Mouse (Mus musculus): ENCODE data around the gene Zfp423.

Zfp423 gene

DNA sequence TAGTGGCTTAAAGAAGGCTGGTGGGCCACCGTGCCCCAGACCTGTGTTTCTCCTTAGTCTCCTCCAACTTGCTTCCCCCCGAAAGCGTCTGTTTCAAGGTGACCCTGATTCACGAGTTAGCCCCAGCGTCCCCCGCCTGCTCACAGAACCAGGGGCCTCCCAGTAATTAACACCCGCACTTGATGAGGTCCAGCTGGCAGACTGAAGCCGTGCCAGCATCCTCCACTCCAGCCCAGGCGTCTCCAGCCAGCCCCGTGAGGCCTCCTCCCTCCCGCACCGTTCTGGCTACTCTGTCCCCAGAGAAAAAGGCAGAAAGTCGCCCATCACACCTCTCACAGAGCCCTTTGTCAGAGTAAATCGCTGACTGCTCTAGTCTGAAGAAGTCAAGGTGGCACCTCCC is 213.3 kb downstream of the Zfp423 start:
- DNase-seq (ENCODE audit: low read depth) = no peak

DNA sequence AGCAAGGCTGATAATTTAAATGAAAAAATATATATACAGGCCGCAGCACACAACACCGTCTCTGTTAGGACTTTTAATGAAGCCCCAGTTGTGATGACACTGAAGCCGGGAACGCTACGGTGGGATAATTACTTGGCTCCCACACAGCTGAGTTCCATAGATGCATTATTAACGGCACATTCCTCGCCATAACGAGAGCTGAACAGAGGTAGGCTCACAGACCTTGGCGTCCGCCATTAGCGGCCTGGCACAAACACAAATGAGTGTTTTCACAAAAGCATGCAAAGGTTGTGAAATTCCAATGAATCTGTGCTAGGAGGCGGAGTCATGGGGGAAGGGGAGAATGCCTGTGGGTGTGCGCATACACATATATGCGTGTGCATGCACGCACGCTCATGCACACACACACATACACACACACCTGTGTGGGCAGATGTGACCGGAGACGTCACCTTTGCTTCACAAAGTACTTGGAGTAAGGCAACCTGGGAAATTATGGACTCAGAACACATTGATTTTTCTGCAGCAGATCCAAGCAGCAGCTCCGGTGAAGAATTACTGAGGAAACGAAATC is 214.2 kb downstream of the Zfp423 start:
- no peak for DNase-seq (ENCODE audit: low read depth)

DNA sequence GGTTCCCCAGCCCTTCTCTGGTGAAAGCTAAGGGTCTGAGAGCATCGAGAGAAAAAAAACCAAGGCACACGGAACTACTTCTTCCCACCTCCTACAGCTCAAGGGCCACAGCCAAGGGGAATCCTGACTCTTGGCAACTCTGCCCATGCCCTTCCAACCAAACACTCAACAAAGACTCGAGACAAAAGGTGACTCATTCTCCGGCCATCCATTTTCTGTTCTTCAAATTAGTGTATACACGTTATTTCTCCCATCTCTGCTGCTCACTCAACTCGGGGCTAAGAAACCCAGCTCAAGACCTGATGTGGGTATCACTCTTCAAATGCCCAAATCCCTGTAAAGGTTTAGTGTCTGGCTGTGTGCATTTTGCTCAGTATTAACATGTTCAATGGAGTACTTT is 214.8 kb downstream of the Zfp423 start:
- DNase-seq (ENCODE audit: low read depth) = no peak

DNA sequence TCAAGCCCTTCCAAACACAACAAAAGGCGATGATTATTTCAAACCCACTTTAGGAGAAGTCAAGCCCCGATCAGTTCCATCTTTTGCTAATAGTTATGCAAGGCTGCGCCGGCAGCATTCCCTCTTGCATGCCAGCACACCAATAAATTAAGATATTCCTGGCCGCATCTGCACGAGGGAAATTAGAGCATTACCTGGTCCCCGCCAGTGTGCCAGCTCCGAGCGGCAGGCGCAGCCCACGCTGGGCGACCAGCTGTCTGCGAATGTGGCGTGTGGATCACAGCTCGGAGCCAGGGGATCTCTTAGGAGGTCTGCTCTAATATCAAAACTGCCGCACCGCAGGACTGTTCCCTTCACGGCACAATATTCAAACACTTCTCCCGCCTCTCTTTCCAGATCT is 217.4 kb downstream of the Zfp423 start:
- DNase-seq (ENCODE audit: low read depth) = no peak

DNA sequence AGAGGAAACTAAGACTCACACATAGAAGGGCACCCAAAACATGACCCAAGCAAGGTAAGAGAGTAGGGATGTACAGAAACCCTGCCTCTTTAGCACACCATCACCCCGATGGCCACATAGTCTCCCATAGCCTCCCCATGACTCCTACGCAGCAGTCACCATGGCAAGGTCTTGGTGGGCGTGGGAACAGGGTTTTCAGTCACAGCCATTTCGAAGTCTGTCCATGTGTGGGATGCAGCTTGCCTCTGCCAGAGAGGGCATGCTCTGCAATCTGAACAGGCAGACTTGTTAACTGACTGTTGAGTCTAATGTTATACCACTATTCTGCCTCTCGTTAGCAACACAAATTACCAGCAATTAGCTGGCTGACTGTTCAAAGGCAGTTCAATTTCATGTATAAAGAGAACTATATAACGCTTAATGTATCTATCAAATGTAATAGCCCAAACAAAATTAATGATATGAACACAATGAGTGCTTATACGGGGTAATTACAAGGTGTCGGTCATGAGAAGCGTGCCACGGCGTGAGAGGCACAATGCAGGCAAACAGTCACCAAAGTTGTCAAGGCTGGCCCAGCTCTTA is 218.4 kb downstream of the Zfp423 start:
- DNase-seq (ENCODE audit: low read depth) = no peak

DNA sequence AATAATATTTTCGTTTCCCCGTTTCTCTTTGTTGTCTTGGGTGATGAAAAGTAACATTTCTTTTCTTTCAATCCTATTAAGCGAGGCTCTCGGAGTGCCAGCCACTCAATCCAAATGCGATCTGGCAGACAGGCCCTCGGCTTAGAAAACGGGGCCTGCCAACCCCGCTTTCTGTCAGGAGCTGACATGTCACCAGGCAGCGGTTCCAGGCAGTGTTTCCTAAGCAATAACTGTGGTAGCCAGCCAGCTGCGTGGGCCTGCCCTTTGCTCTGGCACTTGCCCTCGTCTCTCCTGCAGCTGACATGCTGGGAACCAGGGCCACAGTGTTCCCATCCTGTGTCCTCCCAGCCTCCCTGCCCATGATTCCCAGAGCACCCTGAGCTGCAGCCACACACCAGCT is 221.5 kb downstream of the Zfp423 start:
- DNase-seq (ENCODE audit: low read depth) = no peak

DNA sequence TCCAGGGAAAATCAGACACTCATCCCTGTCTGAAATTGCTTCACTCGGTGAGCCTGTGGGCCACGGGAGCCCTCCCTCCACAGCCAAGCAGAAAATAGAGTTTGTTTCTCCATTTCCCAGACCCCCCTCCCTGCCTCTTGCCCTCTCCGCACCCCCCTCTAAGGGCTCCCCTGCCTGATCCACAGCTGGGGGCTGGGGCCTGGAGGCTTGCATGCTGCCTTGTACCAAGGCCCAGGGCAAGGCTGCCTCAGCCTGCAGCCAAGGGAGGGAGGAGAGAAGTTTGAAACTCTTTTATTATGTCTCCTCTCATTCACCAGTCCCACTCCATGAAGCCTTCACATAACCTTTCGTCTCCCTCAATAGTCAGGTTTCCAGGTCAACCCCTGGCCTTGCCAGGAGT is 224.5 kb downstream of the Zfp423 start:
- DNase-seq (ENCODE audit: low read depth) = no peak

DNA sequence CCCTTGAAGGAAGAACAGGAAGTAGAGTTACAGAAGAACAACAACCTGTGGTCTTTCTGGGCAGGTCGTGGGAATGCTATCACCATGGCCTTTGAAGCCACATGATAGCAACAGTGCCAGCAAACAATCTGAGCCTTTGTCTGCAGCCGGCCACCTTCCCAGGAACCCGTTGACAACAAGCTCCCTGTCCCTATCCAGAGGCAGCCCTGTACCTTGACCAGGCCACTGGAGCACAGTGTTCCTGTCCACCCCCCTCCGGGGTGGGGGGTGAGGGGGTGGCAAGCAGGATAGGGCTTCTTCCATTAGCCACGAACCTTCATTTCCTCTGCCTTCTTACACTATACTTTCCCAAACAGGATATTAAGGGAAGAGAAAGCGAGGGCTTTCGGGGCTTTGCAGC is 224.9 kb downstream of the Zfp423 start:
- DNase-seq (ENCODE audit: low read depth) = no peak

DNA sequence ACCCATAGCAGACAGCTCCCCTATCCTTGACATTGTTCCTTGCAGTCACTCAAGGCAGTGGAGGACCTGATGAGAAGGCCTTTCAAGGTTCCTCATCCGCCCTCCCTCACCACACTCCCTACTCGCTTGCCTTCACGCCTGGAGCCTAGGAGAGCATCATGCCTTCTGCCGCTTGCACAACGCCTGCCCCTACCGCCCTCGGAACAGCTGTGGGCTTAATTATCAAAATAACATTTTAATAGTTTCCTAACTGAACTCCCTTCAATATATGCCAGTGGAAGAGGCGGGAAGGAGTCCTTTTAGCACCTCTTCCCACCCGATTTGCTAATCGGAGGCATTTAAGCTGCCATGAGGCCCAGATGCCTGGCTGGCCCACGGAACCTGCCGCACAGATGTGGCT is 228.3 kb downstream of the Zfp423 start:
- DNase-seq (ENCODE audit: low read depth) = no peak

DNA sequence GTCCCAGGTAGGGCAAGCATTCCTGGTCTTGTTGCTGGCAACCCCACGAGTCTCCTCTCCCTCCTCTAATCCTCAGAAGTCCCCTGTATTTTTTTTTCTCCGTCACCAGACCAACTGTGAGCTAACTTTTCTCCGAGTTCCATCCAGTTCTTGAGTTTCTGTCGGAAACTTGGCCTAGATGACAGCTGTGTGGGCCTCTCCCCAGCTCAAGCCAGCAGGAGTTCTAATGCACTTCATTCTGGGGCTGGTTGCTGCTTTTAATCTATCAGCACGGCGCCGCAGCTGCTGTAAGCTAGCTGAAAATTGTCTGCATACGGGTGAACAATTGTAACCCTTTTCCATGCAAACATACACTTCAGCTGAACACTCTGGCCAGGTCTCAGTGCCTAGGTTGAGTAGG is 236.4 kb downstream of the Zfp423 start:
- no peak for DNase-seq (ENCODE audit: low read depth)

DNA sequence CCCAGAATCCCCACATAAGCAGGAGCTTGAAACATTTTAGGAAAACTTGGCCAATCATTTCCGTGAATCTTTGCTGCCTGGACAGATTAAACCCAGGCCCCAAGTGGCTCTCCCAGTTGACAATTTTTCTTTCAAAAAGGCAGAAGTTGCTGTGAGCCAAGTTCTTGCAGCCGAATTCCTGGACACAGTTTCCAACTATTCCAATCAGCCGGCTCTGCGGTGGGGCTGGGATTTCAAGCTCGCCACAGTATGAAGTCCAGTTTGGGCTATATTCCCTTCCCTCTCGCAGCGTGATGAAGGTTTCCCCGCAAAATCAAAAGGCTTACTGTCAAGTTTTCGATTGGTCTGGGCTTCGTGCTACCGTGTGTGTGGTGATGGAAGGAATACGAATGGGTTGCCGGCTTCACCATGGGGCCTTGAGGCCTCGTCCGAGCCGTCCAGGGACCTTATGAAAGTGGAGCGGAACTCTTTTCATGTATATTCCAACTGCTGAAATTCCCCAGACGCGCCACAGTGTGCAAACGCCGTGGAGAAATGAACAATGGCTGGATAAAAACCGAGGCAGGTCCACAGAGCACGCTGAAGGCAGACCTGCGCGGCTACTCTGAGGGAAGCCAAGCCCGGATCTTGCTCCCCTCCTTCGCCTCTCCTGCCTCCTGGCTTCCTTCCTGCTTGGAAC is 240.1 kb downstream of the Zfp423 start:
- no peak for DNase-seq (ENCODE audit: low read depth)

DNA sequence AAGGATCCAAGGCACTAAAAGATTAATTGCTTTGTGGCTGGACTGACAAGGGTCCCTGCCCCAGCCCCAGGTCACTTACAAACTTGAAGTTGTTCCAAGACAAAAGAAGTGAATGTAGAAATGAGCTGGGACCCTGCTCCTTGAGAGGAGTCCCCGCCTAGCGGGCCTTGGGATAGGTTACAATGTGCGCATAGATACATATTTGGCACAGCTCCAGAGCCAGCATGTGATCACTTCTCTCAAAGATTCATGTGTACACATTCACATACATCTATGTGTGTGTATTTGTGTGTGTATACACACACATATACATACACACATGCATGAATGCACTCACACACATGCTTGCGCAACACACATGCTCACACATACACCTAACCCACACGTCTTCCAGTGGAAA is 241.9 kb downstream of the Zfp423 start:
- no peak for DNase-seq (ENCODE audit: low read depth)

DNA sequence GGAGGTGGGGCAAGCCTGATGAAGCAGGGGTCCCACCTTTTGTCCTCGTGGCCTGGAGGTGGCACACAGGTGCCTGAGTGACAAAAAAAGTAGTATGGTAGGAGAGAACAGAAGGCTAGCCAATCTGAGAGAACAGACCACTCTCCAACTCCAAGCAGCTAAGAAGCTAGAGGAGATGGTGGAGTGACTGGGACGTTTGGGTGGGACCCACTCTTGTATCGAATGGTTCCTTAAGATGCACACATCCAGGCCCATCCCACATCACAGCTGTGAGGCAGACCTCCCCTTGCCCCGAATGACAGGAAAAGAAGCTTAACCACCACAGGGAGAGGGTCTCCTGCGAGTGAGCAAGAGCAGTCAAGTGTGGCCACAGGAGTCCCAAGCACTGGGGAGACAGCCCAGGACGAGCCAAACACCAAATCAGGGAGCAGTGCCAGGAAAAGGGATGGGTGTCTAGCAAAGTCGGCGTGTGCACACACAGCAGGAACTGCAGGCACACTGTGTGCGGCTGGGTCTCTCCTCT is 242.6 kb downstream of the Zfp423 start:
- no peak for DNase-seq (ENCODE audit: low read depth)

DNA sequence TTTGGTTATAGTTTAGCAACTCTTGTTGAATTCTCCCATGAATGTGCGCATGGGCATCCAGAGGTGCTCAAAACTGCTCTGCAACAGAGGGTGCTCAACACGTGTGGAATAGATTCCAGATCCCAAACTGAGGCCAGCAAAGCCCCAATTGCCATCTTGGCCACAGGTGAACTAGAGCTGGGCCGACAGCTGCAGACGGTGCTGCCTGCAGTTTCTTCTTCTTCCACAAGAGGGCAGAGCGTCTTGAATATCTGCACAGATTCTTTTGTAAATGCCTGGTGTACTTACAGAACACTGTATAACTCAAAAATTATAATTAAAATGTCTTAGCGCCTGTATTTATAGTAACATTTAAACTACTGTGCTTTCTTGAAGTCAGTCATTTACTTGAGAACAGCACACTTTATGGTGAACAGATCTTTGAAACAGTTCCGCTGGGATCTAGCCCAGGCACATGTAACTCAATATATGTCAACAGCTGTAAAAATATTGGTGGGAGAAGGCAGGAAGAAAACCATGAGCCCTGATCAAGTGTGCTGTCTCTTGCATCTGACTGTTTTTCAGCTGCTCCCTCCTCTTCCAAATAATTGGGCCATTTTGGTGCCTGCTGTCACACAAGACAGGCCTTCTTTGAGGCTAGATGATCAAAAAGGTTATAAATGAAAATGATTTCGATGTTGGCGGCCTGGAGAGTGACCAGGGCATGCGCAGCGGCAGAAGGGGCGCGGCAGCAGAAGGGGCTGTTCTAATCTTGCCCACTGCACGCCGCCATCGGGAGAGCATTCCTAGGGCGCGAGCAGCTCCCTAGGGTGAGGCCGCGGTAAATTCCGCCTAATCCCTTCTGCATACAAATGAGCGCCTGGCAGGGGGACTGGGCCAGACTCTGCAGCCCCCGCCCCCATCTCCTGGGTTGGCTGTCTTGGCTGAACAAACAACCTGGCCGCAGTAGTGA is 243.4 kb downstream of the Zfp423 start:
- peak; percentile 63 for DNase-seq (ENCODE audit: low read depth)

DNA sequence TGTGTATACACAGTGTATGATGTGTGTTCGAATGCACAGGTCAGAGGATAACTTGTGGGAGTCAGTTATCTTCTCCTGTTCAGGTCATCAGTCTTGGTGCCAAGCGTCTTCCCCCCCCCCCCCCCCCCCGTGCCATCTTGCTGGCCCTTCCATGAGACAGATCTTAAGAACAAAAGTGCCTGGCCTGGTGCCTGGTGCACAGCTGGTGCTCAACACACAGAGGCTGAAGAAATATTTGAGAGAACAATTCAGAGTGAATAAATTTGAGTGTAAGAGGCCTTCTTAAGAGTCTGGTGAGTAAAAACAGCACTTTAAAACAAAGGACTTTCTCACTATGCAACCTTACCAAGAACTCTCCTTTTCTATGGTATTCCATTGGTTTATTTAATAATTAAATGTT is 245.4 kb downstream of the Zfp423 start:
- no peak for DNase-seq (ENCODE audit: low read depth)

DNA sequence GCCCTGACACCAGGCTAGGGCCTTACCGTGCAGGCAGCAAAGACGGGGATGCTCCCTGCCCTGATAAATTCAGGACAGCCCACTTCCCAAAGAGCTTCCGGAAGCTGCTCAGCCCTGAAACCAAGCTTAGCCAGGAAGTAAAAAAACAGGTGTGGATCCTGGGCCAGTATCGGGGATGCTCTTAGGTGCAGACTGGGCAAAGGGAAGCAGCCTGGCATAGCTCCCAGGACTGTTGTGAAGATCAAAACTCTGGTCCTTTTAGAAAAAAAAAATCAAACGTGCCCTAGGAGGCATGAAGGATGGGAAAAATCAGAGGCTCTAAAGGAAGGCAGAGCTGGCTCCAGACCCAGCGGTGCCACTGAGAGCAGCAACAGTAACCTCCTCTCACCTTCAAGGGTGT is 247.4 kb downstream of the Zfp423 start:
- no peak for DNase-seq (ENCODE audit: low read depth)

DNA sequence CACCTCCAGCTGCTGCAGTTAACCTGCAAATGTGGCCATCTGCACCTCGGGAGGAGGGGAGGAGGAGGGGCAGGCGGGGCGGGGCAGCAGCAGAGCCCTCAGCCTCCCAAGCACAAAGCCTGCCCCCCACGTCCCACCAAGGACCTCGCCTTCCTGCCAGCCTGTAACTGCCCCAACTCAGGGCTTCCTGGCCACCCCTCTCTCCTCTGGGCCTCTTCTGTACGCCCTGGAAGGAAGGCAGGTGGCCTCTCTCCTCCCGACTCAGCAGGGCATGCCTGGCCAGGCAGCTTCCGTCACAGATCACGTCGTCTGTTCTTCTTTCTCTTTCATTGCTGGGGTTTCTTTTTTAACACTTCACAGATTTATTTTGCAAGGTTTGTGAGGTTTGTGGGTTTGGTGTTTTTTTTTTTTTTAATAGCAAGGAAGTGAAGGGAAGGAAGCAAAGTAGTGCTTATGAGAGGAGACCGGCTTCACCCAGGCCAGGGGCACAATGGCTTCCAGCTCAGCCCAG is 251.2 kb downstream of the Zfp423 start:
- DNase-seq (ENCODE audit: low read depth) = peak; percentile 40

DNA sequence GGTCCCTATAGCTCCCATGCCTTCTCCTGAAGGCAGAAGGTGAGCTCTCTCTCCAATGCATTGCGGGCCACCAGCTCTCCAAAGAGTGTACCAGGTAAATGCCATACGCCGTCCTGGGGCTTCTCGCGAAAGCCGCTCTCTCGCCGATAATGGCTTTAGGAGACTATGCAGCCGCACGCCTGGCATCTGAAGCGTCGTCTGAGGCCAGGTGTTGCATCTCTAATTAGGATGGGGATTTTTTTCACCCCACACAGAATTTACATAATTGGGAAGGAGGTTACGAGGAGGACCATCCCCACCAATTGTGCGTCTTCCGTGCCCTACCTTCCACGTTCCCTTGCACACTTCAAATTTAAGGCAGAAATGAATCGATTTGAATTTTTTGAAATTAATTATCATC is 252.2 kb downstream of the Zfp423 start:
- DNase-seq (ENCODE audit: low read depth) = no peak

DNA sequence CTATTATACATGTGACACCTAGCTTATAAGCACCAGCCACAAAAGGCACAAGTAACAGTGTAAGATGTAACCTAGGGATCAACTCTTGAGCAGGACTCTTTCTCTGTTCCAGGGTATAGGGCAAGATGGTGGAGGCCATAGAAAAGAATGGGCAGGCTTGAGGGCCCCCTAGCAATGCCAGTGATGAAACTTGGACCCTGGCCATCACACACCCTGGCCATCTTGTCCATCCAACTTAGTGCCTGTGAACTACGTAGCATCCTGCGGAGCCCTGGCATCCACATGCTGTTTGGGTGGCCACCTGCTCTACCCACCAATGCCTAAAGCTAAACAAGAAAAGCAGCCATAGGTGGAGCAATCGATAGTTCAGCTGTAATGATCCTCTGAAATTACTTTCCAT is 254.6 kb downstream of the Zfp423 start:
- DNase-seq (ENCODE audit: low read depth) = no peak

DNA sequence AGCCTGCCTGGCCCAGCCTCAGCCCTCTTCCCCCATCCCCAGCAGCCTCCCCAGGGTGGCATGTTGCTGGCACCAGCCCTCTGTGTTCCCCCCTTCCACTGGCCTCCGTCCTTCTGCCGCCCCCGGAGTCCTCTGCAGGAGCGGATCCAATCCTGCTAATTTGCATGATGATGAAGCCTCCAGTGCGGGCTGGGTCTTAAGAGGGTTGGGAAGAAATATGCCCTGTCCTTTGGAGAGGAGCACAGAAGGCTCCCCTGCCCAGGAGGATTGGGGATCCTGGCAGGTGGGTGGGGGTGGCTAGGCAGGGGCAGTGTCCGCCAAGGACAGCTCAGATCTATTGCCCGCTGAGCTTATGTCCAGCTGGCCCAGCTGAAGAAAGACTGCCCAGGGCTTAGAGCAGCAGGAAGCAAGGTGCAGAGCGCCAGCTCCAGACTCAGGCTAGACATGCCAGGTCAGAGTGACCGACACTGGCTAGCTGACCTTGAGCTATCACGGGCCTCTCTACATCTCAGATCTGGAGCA is 256.5 kb downstream of the Zfp423 start:
- no peak for DNase-seq (ENCODE audit: low read depth)

DNA sequence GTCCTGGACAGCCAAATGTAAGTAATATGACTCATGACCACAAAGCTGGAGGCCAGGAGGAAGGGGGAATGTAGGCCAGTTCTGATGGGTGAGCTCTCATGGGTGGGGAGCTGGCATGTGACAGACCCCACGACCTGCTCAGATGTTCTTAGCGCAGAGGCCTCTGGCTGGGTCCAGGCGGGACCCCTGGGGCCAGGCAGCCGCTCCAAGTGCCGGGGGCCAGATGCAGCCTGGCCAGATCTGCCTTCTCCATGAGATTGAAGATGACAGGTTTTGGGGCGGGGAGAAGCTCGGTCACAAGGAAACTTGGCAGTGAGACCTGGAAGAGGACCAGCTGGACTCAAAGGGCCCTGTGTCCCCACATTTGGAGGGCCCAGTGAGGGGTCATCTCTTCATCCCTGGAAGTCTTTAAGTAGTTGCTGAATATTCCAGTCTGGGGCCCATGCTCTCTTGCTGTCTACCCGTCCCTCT is 257.3 kb downstream of the Zfp423 start:
- DNase-seq (ENCODE audit: low read depth) = no peak

DNA sequence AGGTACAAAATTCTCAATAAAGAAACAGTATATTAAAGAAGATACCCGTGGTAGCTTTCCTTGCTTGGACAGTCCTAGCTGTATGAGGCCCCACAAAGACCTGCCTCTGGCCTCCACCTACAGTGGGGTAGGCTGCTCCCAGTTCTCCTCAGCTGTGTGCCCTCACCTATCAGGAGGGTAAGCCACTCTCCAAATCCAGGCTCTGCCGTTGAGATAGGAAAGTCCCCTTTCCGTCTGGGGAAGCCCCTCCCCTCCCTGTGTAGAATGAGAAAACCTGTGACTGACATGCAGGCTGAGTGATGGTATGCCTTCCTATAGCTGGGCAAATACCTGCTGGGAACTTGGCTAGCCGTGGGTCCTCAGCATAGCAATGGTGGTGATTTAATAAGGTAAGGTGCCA is 257.8 kb downstream of the Zfp423 start:
- no peak for DNase-seq (ENCODE audit: low read depth)
